Mouse (Mus musculus) bone marrow macrophage, adult 2 months (primary cell): ENCODE results near the gene Gstm4. TPM values are rescaled to one million over a fixed set of nuclear protein-coding genes. Genes with fewer than 3 reads are reported as not detected.
"Not testable (repeated sequence)": the region's sequence is repeated elsewhere in the genome, so short reads cannot be mapped to it uniquely, and the experiment has no call there.

Experiments
- H3K27ac ChIP-seq: 2 replicates; pipeline ENCODE4 v1.5.1; 2012; ENCODE audit warnings: low read depth, low read length; ENCODE audit not compliant: insufficient read depth
- H3K4me1 ChIP-seq: 2 replicates; pipeline ENCODE4 v1.6.1; 2012; ENCODE audit warnings: low read length; ENCODE audit not compliant: control insufficient read depth, insufficient read depth
- H3K4me3 ChIP-seq: 2 replicates; pipeline ENCODE4 v1.5.1; 2012; ENCODE audit warnings: mild to moderate bottlenecking, low read length, moderate library complexity; ENCODE audit not compliant: insufficient read depth
- CTCF ChIP-seq: IDR thresholded peaks from 2 replicates; pipeline ENCODE4 v1.5.1; 2012; ENCODE audit warnings: low read depth, mild to moderate bottlenecking, low read length, moderate library complexity
- POLR2A ChIP-seq: IDR thresholded peaks from 2 replicates; pipeline ENCODE4 v1.6.1; 2012; ENCODE audit warnings: mild to moderate bottlenecking, low read depth, low read length, borderline replicate concordance
- polyA plus RNA-seq: library from polyadenylated mRNA; stranded (reverse); fragments of >200 nt; gene quantifications from 2 replicates; pipeline ENCODE4 v1.2.4, GENCODE M21; 2012; ENCODE audit not compliant: missing spikeins, insufficient read depth, insufficient read length

The Gstm4 gene
- polyA plus RNA-seq, 1 experiment = 10.1 TPM

DNA sequence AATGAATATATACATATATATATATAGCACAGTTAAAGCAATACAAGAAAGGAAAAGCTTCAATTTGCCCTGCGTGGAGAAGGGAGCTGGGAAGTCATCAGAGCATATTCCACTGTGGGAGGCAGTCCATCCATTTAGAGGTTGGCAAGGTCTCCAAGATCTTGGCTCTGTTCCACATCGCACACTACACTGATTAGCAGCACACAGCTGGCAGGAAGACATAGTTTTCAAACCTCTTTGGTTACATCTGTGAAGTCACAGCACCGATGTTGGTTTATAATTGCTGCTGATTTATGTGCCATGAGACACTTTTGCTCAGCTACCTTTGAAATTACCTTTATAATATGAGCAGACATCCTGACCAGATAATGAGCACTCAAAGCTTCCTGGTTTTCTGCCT lies 3.6 kb upstream of the Gstm4 start:
- H3K4me1 ChIP-seq = peaks cover 38% of the 10 kb centered on the region
- no peak overlapping the region for H3K4me3 ChIP-seq
- no peak for TF ChIP-seq CTCF
- no peak for TF ChIP-seq POLR2A
- H3K27ac ChIP-seq = no peak overlapping the region

DNA sequence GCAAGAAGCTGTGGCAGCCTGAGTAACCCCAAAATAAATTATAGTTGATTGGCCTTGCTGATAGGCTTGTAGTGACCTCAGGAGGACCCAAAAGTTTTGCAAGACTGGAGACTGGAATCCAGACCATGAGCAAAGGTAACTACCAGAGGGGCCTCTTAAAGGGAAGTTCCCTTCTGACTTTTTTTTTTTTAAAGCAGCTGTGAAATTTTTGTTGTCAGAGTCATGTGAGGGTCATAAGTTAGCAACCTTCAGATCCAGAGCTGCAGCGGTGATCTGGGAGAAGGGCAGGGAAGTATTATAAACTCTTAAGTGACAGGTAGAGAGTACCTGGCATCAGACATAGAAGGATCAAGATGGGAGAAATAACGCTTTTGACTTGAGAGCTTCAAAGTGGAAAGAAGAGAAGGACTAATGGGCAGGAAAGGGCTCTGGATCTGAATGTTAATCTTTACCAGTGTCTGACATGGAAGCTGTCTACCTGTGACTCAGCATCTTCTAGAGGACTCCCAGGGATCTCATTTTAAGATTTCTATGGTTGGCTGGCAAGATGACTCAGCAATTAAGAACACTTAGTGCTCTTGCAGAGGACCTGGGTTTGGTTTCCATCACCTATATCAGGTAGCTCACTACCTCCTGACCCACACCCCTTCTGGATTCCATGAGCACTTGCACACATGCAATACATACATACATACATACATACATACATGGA lies 2.4 kb upstream of the Gstm4 start:
- Histone ChIP-seq H3K4me3 (no peak overlapping the region), H3K27ac (peak overlapping the region; percentile 88), H3K4me1 (peaks cover 38% of the 10 kb centered on the region)
- TF ChIP-seq POLR2A (no peak), CTCF (no peak)

DNA sequence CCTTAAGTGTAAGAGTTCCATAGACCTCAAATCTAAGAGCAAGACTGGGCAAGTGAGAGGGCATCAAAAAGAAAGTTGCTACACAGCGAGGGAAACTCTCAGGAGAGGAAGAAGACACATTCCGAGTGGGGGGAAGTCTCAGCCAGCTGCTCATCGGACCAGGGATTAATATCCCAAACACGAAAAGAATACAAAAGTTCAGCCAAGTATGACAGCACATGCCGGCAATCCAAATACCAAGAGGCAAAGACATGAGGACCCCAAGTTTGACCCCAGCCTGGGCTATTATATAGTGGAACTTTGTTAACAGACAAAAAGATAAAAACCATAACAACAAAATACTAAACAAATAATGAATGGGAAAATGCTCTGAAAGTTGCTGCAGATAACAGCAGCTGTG lies 11.5 kb downstream of the Gstm4 start:
- TF ChIP-seq CTCF (no peak), POLR2A (no peak)

DNA sequence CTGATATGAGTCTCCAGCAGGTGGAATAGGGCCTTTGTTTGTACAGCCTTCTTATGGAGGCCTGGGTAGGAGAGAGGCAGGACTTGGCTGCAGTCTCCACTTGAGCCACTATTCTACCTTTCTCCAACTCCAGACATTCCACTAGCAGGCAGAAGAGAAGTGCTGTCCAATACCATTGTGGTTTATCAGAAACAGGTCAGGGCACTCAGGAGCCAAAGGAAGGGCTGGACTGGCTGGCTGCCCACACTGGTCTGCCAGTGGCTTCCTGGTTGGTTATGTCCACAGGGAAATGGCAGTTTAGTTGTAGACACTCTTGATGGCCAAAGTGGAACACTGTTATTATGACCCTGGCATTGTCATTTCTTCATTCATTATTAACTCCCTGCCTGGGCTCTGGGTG lies 12.6 kb downstream of the Gstm4 start:
- H3K27ac ChIP-seq = no peak overlapping the region
- no peaks in the 10 kb centered on the region for H3K4me1 ChIP-seq
- no peak overlapping the region for H3K4me3 ChIP-seq
- TF ChIP-seq CTCF (no peak), POLR2A (no peak)

More for the DNA sequence above, 11.5 kb downstream of the Gstm4 start:
- Histone ChIP-seq H3K27ac (no peak overlapping the region), H3K4me1 (no peaks in the 10 kb centered on the region), H3K4me3 (no peak overlapping the region)

DNA sequence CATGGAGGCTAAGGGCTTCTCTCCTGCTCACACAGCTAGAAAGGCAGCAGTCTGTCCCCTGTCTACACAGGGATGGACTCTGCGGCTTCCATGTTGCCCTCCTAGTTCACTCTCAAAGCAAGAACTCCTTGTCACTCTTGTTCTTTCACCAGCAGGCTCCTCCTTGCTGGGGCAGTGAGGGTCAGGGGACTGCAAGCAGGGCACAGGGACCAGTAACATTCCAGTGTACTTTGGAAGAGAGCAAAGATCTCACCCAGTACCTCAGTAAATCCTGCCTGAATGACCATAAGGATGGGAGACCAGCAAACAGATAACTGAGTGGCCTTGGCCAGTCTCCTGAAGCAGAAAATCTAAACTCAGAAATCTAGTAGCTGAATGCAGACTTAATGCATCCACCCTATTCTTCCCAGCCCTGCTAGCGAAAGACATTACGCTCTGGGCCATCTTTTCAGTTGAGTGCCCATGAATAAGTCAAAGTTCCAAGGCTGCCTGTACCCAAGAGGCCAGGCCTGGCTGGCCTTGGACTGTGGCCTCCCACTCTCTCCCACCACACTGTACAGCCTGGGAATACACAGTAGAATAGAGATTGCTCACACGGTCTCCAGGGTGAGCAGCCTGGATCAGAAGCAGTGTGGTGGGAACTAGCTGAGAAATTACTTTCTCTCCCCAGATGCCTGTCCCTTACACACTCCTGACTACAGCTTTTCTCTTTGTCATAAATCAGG lies 15.9 kb downstream of the Gstm4 start:
- Histone ChIP-seq H3K27ac (no peak overlapping the region), H3K4me3 (no peak overlapping the region), H3K4me1 (no peaks in the 10 kb centered on the region)
- TF ChIP-seq CTCF (no peak), POLR2A (no peak)

DNA sequence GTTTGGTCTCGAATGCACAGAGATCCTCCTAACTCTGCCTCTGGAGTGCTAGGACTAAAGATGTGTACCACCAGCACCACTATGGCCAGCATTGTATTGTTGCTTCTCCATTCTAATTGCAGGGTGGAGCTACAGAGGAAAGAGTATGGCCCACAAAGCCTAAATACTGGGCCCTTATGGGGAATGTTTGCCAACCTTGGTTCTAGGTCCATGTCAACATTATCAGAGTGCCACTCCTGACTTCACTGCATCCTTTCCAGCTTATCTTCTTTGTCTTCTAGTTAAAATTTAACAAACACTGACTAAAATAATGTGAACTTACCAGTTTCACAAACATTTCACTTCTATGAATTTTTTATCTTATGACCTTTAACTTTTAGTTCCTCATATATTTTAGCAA lies 18.1 kb downstream of the Gstm4 start:
- TF ChIP-seq CTCF = no peak
- no peak for TF ChIP-seq POLR2A
- H3K27ac ChIP-seq = no peak overlapping the region
- H3K4me1 ChIP-seq = no peaks in the 10 kb centered on the region
- no peak overlapping the region for H3K4me3 ChIP-seq

DNA sequence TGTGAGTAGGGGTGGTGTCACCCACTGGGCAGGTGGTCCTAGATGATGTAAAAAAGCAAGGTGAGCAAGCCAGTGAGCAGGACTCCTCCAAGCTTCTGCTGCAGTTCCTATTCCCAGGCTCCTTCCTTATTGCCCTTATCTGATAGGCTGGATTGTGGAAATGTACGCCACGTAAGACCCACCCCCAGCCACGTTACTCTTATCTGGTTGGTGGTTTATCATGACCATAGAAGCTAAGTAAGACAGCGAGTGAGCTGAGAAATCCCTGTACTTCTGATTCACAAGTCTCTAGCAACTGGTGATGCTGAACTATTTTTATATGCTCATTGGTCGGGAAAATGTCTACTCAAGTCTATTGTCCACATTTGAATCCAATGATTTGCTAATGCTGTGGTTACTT lies 18.6 kb downstream of the Gstm4 start:
- Histone ChIP-seq H3K4me3 (no peak overlapping the region), H3K4me1 (no peaks in the 10 kb centered on the region), H3K27ac (no peak overlapping the region)
- TF ChIP-seq CTCF = no peak
- TF ChIP-seq POLR2A = no peak

DNA sequence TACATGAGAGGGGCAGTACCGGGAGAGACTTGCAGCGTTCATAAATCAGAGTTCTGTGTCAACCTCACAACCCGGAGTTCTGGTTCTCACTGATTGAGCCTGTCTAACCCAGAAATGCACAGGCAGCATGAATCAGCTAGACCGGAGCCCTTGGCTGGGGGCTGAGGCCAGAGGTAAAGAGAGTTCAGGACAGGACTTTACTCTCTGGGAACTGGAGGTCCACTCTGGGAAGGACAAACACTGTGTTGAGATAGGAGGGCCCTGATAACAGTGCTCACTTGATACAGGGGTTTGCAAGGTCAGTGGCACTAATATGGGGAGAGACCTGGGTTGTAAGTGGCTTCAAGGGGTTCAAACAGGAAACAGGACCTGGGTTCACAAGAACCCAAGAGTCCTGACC lies 19.4 kb downstream of the Gstm4 start:
- Histone ChIP-seq H3K4me3 (no peak overlapping the region), H3K27ac (no peak overlapping the region), H3K4me1 (no peaks in the 10 kb centered on the region)
- TF ChIP-seq POLR2A (no peak), CTCF (no peak)

DNA sequence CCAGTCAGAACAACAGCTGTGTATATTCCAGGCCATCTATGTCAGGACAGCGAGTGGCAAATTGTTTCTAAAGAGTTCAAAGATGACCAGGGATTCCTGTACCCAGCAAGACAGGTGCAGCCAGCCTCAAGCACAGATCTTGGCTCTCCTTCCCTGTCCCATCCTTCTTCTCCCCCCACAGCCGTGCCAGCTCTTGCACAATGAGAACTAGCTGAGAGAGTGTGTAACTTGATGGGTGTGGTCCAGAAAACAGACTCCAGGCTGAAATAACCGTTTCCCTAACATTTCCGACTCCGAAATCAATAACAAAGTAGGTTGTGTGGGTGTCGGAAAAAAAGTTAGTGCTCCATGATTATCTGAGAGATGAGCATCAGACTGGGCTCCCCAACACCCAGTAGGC lies 22.0 kb downstream of the Gstm4 start:
- H3K27ac ChIP-seq = no peak overlapping the region
- H3K4me1 ChIP-seq = peaks cover 11% of the 10 kb centered on the region
- no peak overlapping the region for H3K4me3 ChIP-seq
- TF ChIP-seq POLR2A (no peak), CTCF (no peak)

DNA sequence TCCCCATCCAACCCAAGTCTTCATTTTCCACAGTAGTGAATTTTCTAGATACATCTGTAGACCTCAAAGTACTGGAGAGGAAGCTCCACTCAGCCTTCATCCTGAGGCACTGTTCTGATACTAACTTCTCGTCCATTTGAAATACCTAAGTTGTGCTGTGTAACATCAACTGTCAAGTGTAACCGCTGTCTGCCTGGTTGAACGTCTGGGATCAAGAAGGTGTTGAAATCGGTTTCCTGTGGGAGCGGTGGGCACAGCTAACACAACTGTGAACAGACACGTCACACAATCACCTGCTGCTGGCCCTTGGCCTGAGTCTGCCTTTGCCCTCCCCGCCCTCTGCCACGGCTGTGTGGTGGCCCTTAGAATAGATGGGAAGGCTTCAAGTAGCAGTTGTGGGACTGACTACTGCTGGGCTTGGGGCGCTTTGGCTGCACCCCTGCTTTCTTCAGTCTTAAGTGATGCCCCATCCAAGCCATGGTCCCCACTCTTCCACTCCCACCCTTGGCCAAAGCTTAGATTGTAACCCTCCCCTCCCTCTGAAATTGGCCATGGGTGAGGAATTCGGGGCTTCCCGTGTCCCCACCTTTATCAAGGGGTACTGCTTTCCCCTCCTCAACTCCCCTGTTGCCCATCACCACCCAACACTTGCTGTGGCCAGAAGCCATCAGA lies 24.2 kb downstream of the Gstm4 start:
- not testable (repeated sequence) for H3K4me3 ChIP-seq, H3K27ac ChIP-seq
- H3K4me1 ChIP-seq = peaks cover 13% of the 10 kb centered on the region

DNA sequence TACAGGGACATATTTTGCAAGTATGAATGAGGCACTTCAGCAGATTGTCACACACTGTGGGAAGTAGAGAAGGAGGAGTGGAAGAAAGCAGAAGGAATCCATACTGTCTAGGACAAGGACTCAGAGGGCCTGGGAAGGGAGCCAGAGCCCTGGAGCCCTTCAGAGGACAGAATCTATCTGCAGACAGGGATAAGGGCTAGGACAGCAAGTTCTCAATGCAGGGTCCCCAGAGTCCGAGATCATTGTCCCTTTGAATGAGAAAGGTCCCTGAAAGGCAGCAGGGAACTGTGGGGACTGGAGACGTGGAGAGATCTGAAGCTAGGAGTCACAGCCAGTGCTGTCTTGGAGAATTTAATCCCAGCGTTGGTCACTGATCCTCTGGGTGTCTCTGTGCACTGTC lies 25.5 kb downstream of the Gstm4 start:
- H3K27ac ChIP-seq = peak overlapping the region; percentile 92
- not testable (repeated sequence) for H3K4me3 ChIP-seq
- H3K4me1 ChIP-seq = peaks cover 20% of the 10 kb centered on the region
